Mouse (Mus musculus) thymus, postnatal 0 days (tissue): ENCODE data around the gene Tasp1. TPM values are rescaled to one million over a fixed set of nuclear protein-coding genes. Genes with fewer than 3 reads are reported as not detected.

Experiments used
- DNase-seq: peaks from one replicate; pipeline ENCODE4 v3.0.0-alpha.2; 2015; ENCODE audit warnings: low spot score
- polyA plus RNA-seq: library from polyadenylated mRNA; unstranded; fragments of >200 nt; fragmentation: Nextera tagmentation; extraction: Ambion mirVana; gene quantifications from 2 replicates; pipeline ENCODE4 v1.2.1, GENCODE M21; 2015

The Tasp1 gene
- polyA plus RNA-seq, 1 experiment from 2014 or later: 56.1 TPM

DNA sequence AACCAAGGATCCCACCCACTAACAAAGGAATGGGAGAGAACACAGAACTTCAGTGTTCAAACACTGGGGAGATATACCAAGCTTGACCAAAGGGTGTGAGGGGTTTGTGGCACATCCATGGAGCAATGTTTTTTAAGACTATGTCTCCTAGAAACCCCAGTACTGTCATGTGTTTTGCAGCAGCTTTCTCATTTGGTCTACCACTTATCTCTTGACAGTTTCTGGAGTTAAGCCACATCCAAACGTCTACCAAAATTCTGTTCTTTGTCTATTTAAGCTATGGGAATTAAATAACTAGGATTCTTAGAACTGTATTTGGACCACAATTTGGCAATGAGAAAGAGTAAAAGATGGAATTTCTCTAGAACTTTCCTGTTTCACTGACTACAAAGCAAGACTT is 282.1 kb downstream of the Tasp1 start:
- DNase-seq: no peak

Other genes starting within 250 kb of the Tasp1 start
- gene Gm17374, start 85.2 kb upstream of the Tasp1 start, polyA plus RNA-seq: not detected in 2 replicates
- 17.6 and 24.6 TPM in 2 replicates for gene Esf1, start 103.8 kb upstream of the Tasp1 start, polyA plus RNA-seq
- 20.5 and 21.5 TPM in 2 replicates for gene Ndufaf5, start 103.8 kb upstream of the Tasp1 start, polyA plus RNA-seq